Mouse (Mus musculus): ENCODE measurements around the gene Blvra. TPM values are rescaled to one million over a fixed set of nuclear protein-coding genes. Genes with fewer than 3 reads are reported as not detected.
"Not testable (repeated sequence)": the region's sequence is repeated elsewhere in the genome, so short reads cannot be mapped to it uniquely, and the experiment has no call there.

Blvra gene
- polyA plus RNA-seq, 1 experiment: 18.3 TPM

- H3K36me3 ChIP-seq (ENCODE audit: control insufficient read depth, insufficient read depth, low read length, poor library complexity, severe bottlenecking): peaks cover 4% of the 10 kb centered on the region
- TF ChIP-seq POLR2A (IDR thresholded peaks at IDR 0.05; ENCODE audit: insufficient read depth, low read length) (no peak), CTCF (IDR thresholded peaks at IDR 0.05; ENCODE audit: low read depth, low read length) (no peak), EP300 (IDR thresholded peaks at IDR 0.05; ENCODE audit: insufficient read depth, low read depth, low read length) (no peak)
- no peak overlapping the region for H3K9ac ChIP-seq (ENCODE audit: low read depth, poor library complexity, severe bottlenecking)
- H3K9me3 ChIP-seq (replicated peaks; ENCODE audit: control insufficient read depth, insufficient read depth, low read length, poor library complexity, severe bottlenecking): no peaks in the 10 kb centered on the region
- H3K4me1 ChIP-seq (ENCODE audit: control insufficient read depth, insufficient read depth, low read length): peaks cover 4% of the 10 kb centered on the region
- no peak overlapping the region for H3K27ac ChIP-seq (ENCODE audit: insufficient read depth, low read length)
- H3K27me3 ChIP-seq (ENCODE audit: control insufficient read depth, insufficient read depth, low read length, poor library complexity, severe bottlenecking): no peaks in the 10 kb centered on the region
- H3K4me3 ChIP-seq (ENCODE audit: low read depth, low read length): no peak overlapping the region
Measured at GRCm38 (mm10) chr2:127131353-127131752, 60.9 kb downstream of the Blvra start.

GRCm38 (mm10) chr2:127133621-127134461 lies 63.4 kb downstream of the Blvra start, which contains the start of gene Ncaph:
Gene Ncaph, minus strand, starts transcription at chr2:127133954.
- Histone ChIP-seq H3K9ac (ENCODE audit: low read depth, poor library complexity, severe bottlenecking) (peak within 1 kb of the TSS; percentile 62), H3K36me3 (ENCODE audit: control insufficient read depth, insufficient read depth, low read length, poor library complexity, severe bottlenecking) (no peaks in the 10 kb centered on the region), H3K27me3 (ENCODE audit: control insufficient read depth, insufficient read depth, low read length, poor library complexity, severe bottlenecking) (no peaks in the 10 kb centered on the region), H3K9me3 (replicated peaks; ENCODE audit: control insufficient read depth, insufficient read depth, low read length, poor library complexity, severe bottlenecking) (no peaks in the 10 kb centered on the region), H3K4me3 (ENCODE audit: low read depth, low read length) (peak within 1 kb of the TSS; percentile 76), H3K27ac (ENCODE audit: insufficient read depth, low read length) (peak within 1 kb of the TSS; percentile 71), H3K4me1 (ENCODE audit: control insufficient read depth, insufficient read depth, low read length) (peaks cover 6% of the 10 kb centered on the region)
- no peak for TF ChIP-seq EP300 (IDR thresholded peaks at IDR 0.05; ENCODE audit: insufficient read depth, low read depth, low read length)
- TF ChIP-seq POLR2A (IDR thresholded peaks at IDR 0.05; ENCODE audit: insufficient read depth, low read length): peak; percentile 79

- H3K9me3 ChIP-seq (replicated peaks; ENCODE audit: control insufficient read depth, insufficient read depth, low read length, poor library complexity, severe bottlenecking); H3K27ac ChIP-seq (ENCODE audit: insufficient read depth, low read length); H3K9ac ChIP-seq (ENCODE audit: low read depth, poor library complexity, severe bottlenecking); H3K36me3 ChIP-seq (ENCODE audit: control insufficient read depth, insufficient read depth, low read length, poor library complexity, severe bottlenecking); H3K27me3 ChIP-seq (ENCODE audit: control insufficient read depth, insufficient read depth, low read length, poor library complexity, severe bottlenecking); H3K4me1 ChIP-seq (ENCODE audit: control insufficient read depth, insufficient read depth, low read length); H3K4me3 ChIP-seq (ENCODE audit: low read depth, low read length): not testable (repeated sequence)
Measured at GRCm38 (mm10) chr2:127135255-127135654, 64.8 kb downstream of the Blvra start.

GRCm38 (mm10) chr2:127136979-127137378 lies 66.5 kb downstream of the Blvra start:
- no peak for TF ChIP-seq EP300 (IDR thresholded peaks at IDR 0.05; ENCODE audit: insufficient read depth, low read depth, low read length)
- no peak for TF ChIP-seq CTCF (IDR thresholded peaks at IDR 0.05; ENCODE audit: low read depth, low read length)
- TF ChIP-seq POLR2A (IDR thresholded peaks at IDR 0.05; ENCODE audit: insufficient read depth, low read length): no peak
- peaks cover 6% of the 10 kb centered on the region for H3K4me1 ChIP-seq (ENCODE audit: control insufficient read depth, insufficient read depth, low read length)
- no peak overlapping the region for H3K4me3 ChIP-seq (ENCODE audit: low read depth, low read length)
- peaks cover 5% of the 10 kb centered on the region; the same call in 1 of the 2 replicates for H3K36me3 ChIP-seq (ENCODE audit: control insufficient read depth, insufficient read depth, low read length, poor library complexity, severe bottlenecking)
- peak overlapping the region; percentile 40 for H3K9ac ChIP-seq (ENCODE audit: low read depth, poor library complexity, severe bottlenecking)
- H3K27ac ChIP-seq (ENCODE audit: insufficient read depth, low read length): peak overlapping the region; percentile 21
- no peaks in the 10 kb centered on the region for H3K27me3 ChIP-seq (ENCODE audit: control insufficient read depth, insufficient read depth, low read length, poor library complexity, severe bottlenecking)
- no peaks in the 10 kb centered on the region for H3K9me3 ChIP-seq (replicated peaks; ENCODE audit: control insufficient read depth, insufficient read depth, low read length, poor library complexity, severe bottlenecking)

GRCm38 (mm10) chr2:127137838-127138420 lies 67.5 kb downstream of the Blvra start:
- H3K36me3 ChIP-seq (ENCODE audit: control insufficient read depth, insufficient read depth, low read length, poor library complexity, severe bottlenecking): peaks cover 5% of the 10 kb centered on the region; the same call in 1 of the 2 replicates
- H3K9ac ChIP-seq (ENCODE audit: low read depth, poor library complexity, severe bottlenecking): no peak overlapping the region; the same call in 1 of the 2 replicates
- H3K9me3 ChIP-seq (replicated peaks; ENCODE audit: control insufficient read depth, insufficient read depth, low read length, poor library complexity, severe bottlenecking): no peaks in the 10 kb centered on the region
- TF ChIP-seq CTCF (IDR thresholded peaks at IDR 0.05; ENCODE audit: low read depth, low read length) (no peak), EP300 (IDR thresholded peaks at IDR 0.05; ENCODE audit: insufficient read depth, low read depth, low read length) (no peak), POLR2A (IDR thresholded peaks at IDR 0.05; ENCODE audit: insufficient read depth, low read length) (no peak)
- peaks cover 2% of the 10 kb centered on the region for H3K4me1 ChIP-seq (ENCODE audit: control insufficient read depth, insufficient read depth, low read length)
- no peak overlapping the region for H3K27ac ChIP-seq (ENCODE audit: insufficient read depth, low read length)
- H3K27me3 ChIP-seq (ENCODE audit: control insufficient read depth, insufficient read depth, low read length, poor library complexity, severe bottlenecking): no peaks in the 10 kb centered on the region
- H3K4me3 ChIP-seq (ENCODE audit: low read depth, low read length): no peak overlapping the region

- H3K27ac ChIP-seq (ENCODE audit: insufficient read depth, low read length): no peak overlapping the region
- TF ChIP-seq POLR2A (IDR thresholded peaks at IDR 0.05; ENCODE audit: insufficient read depth, low read length) (no peak), CTCF (IDR thresholded peaks at IDR 0.05; ENCODE audit: low read depth, low read length) (no peak), EP300 (IDR thresholded peaks at IDR 0.05; ENCODE audit: insufficient read depth, low read depth, low read length) (no peak)
Measured at GRCm38 (mm10) chr2:127138449-127138848, 68.0 kb downstream of the Blvra start.

More at GRCm38 (mm10) chr2:127138449-127138848, 68.0 kb downstream of the Blvra start:
- Histone ChIP-seq H3K9ac (ENCODE audit: low read depth, poor library complexity, severe bottlenecking) (no peak overlapping the region), H3K36me3 (ENCODE audit: control insufficient read depth, insufficient read depth, low read length, poor library complexity, severe bottlenecking) (peaks cover 5% of the 10 kb centered on the region; the same call in 1 of the 2 replicates), H3K4me1 (ENCODE audit: control insufficient read depth, insufficient read depth, low read length) (peaks cover 2% of the 10 kb centered on the region), H3K4me3 (ENCODE audit: low read depth, low read length) (no peak overlapping the region), H3K9me3 (replicated peaks; ENCODE audit: control insufficient read depth, insufficient read depth, low read length, poor library complexity, severe bottlenecking) (no peaks in the 10 kb centered on the region), H3K27me3 (ENCODE audit: control insufficient read depth, insufficient read depth, low read length, poor library complexity, severe bottlenecking) (no peaks in the 10 kb centered on the region)
